Mouse (Mus musculus) bone marrow, adult 2 months (tissue): ENCODE measurements around the gene Dner.

Experiments used
- CTCF ChIP-seq: fragments of 200-500 bp; IDR thresholded peaks from 2 replicates; pipeline ENCODE4 v1.5.1; 2011; ENCODE audit warnings: low read length, control low read depth; ENCODE audit not compliant: control insufficient read depth, insufficient read depth
- POLR2A ChIP-seq: fragments of 200-500 bp; IDR thresholded peaks from 2 replicates; pipeline ENCODE4 v1.6.1; 2011; ENCODE audit warnings: low read depth, mild to moderate bottlenecking, control low read depth, low read length, borderline replicate concordance; ENCODE audit not compliant: control insufficient read depth

GRCm38 (mm10) chr1:84409514-84409913, 286.5 kb downstream of the Dner start:
- no peak for TF ChIP-seq CTCF
- no peak for TF ChIP-seq POLR2A
